Mouse (Mus musculus) testis, postnatal 14 days (tissue): ENCODE results near the gene Cldn8.

Source experiments
- DNase-seq: peaks from one replicate; pipeline ENCODE4 v3.0.0; 2021; ENCODE audit warnings: low spot score

Cldn8 gene

GRCm38 (mm10) chr16:88563045-88563913 lies at the start of gene Cldn8:
Gene Cldn8, minus strand, starts transcription at chr16:88563183.
- DNase-seq = no peak

GRCm38 (mm10) chr16:88612712-88613111 lies 49.7 kb upstream of the Cldn8 start:
- no peak for DNase-seq

DNA sequence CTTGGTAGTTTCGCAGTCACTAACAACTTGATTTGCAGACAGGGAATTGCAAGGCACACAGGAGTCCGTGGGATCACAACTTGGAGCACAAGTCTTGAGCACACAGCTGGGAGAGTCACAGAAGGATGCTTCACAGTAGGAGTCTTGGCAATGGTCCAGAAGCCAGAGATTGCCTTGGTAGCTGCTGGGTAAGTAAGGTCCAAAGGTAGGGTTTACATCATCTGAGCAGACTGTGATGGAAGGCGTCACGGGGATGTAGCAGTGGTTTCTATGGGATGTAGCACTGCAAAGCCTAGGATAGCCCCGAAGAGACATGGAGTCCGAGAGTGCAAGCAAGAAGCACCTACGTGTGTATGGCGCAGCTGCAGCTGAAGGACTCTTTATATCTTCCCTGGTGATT lies 48.9 kb upstream of the Cldn8 start, which contains the start of gene Krtap24-1:
TSS of gene Krtap24-1 (minus strand) at position 358 of the 400 bp plus-strand sequence.
- DNase-seq = no peak

DNA sequence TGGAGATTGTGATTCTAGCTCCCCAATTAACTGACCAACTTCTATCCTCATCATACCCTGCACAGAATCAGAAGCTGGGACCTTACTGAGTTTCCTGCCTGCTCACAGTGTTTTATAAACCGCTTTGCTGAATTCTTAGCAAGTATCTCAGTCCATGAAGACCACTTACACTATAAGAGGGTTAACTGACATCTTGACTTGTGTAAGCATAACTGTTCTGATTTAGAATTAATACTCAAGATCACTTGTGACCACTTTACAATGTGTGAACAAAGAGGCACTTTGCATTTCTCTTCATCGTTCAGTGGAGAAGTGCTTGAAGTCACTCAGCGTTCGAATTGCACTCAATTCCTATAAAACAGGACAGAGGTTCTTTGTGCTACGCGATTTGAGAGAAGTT lies 41.6 kb upstream of the Cldn8 start:
- DNase-seq = no peak

- DNase-seq = no peak
These were observed 39.5 kb upstream of the Cldn8 start for GRCm38 (mm10) chr16:88602464-88602863.

DNA sequence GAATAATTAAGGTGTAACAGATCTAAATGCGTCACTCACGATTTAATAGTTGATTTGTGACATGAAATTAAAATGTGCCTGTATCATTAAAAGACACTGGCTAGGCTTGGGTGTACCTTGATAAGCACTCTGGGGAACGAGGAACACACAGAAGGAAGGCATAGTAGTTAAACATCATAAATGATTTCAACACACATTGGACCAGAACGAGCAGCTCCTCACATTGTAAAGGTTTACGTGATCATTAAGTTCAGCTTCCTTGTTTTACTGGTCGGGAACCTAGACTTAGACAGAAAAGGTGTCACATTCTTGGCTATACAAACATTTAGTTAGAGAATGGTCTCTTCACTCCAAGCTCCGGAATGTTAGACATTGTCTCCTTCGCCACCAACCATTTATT lies 37.3 kb upstream of the Cldn8 start:
- no peak for DNase-seq

DNA sequence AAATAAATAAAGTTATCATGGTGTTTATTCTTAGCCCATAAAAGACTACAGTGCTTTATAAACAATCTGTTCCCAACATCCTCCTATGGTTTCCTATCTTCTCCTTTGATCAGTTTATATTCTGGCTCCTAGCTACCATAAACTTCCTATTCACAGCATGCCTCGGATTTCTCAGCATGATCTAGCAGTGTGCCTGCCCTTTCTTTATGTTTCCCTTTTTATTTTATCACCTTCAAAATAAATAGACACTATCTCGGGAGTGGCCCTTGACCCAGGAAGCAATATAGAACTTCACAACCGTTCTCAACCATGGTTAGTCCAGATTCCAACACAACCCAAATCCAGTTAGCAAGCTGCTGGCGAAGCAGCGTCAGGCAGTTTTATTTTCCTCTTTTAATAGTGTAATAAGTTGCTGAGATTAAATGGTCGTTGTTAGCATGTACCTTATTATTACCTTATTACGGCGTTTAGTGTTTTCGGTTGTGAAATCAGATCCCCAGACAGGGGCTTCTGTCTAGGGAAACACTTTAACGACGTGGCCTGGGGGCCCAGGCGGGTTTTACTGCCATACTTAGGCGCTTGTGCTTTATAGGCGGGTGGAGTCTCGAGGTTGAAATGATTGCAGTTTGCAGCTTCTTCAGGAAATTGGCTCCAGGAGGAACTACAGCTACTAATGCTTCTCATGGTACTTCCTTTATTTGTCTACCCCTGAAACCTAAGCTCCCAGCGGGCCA lies 36.7 kb upstream of the Cldn8 start:
- no peak for DNase-seq

DNA sequence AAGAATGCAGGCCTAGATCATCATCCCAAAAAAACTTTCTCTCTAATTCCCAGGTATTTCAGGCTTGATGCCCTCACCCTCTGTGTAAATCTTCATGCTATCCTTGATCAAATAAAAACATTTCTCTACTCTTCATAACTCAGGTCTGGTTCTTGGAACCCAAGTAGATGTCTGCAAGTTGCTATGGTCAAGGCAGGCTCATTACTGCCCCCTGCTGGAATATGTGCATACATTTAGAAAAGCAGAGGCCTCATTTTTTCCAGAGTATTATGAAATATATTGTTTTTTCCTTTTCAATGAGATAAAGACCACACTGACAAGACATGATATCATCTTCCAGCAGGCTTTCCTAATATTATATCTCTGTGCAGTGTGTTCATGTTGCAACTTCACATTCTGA lies 29.8 kb upstream of the Cldn8 start:
- DNase-seq = no peak

- DNase-seq = no peak
These were observed 20.4 kb upstream of the Cldn8 start for GRCm38 (mm10) chr16:88583338-88583737.

DNA sequence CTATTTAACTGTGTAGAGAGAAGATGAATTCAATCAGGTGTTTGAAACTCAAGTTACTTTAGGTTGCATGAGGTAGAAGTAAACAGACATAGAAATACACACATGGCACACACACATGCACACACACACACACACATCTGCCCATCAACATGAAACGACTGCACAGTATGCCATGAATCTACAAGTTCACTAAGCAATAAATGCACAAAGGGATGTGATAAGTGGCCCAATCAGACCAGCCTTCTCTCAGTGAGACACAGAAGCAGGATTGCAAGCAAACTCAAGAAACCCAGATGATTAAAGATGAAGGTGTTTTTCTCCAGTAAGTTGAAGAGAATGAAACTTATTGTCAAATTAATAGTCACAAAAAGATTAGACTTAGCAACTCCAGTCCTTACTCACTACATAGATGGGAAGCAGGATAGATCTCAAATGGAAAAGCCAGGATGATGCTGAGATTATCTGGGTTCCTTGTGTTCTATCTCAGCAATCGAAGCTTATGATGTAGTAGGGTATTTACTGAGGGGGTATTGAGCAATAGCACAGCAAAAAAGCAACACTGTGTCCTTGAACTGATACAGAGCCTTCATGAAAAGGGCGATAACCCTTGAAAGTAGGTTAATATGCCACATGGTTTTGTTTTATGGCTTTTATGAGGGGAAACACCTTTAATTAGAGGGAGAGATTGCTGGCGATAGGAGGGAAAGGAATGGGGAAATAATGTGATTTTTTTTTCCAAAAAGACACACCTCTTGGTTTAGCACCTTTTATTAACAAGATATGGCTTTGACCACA lies 13.1 kb upstream of the Cldn8 start:
- DNase-seq = no peak

GRCm38 (mm10) chr16:88572904-88573404 lies 10.0 kb upstream of the Cldn8 start:
- no peak for DNase-seq

DNA sequence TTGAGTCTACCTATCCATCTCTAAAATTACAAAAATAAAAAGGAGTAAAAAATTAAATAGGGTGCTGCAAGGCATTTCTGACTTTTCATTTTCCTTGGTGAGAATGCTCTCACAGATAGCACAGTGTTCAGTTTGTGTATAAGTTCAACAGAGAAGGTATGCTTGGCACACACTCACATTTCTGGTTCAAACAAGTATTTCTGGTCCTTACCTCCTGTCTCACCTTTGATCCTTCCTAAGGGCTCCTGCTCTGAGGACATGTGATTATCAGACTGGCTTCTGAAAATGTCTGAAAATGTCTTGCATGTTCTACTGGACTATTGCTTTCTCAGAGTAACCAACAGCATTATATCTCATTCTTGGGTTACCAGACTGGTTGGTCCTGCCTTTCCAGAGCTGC lies 7.2 kb upstream of the Cldn8 start:
- no peak for DNase-seq

GRCm38 (mm10) chr16:88569732-88570131 lies 6.7 kb upstream of the Cldn8 start:
- no peak for DNase-seq

DNA sequence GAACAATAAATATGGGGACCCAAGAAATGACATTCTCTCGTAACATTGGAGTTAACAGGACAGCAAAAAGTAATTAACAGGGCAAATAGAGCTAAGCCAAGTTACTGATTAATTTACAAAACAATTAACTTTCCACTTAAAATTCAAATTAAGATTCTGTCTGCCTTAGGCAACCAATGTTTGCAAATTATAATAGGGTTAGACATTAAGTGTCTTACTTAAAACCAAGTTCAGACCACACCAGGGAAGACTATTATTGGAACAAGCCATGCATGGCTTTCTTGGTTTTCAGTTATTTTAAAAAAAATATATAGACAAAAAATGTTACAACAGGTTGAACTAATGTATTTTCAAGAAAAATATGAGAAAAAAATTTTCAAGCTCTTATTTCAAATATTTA lies 6.1 kb upstream of the Cldn8 start:
- no peak for DNase-seq

DNA sequence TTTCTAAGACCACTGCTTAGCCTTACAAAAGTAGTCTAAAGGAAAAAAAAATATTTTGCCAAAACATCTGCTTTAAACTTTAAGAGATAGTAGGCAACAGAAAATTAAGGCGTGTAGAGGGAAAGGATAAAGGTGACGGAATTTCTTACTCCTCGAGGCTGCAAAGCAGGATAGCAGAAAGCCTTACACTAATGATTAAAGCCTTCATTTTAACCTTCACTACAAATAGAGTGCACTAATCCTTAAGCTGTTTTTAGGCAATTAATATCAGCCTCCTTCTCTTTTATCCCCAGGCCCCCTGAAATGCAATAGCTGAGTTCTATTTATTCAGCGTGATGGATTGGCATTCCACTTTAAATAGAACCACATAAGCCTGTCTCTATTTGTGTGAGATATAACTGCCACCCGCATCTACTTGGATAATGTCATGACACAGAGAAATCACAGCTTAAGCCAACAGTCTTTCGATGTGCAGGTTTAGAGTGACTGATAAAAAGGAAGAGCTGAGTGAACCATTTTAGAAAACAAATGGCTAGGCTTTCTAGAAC lies 1.3 kb downstream of the Cldn8 start:
- DNase-seq = no peak

DNA sequence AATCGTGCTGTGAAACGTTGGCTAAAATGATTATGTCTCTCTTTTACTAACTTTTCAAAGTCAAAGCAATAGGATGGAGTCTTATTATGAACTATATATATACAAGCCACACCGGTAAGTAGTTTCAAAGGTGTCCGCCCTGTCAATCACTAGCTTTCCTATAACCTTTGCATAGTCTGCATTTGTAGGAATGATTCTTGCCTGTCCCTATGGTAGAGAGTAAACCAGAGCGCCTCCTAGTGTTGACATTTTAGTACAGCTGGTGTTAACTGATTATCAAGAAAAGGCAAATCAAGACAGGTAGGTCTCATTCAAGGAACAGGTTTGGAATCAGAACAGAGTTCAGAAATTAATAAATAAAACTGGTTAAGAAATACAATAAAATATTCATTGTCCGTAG lies 20.5 kb downstream of the Cldn8 start:
- DNase-seq = no peak

- DNase-seq = no peak
These were observed 23.0 kb downstream of the Cldn8 start for GRCm38 (mm10) chr16:88539841-88540487.

GRCm38 (mm10) chr16:88511348-88511747 lies 51.6 kb downstream of the Cldn8 start:
- DNase-seq = no peak
